Mouse (Mus musculus): Measurements from ENCODE around the gene Tysnd1. TPM values are rescaled to one million over a fixed set of nuclear protein-coding genes. Genes with fewer than 3 reads are reported as not detected.

Gene Tysnd1
- polyA plus RNA-seq, 2 experiments, result 14.2 to 16.2 TPM

DNA sequence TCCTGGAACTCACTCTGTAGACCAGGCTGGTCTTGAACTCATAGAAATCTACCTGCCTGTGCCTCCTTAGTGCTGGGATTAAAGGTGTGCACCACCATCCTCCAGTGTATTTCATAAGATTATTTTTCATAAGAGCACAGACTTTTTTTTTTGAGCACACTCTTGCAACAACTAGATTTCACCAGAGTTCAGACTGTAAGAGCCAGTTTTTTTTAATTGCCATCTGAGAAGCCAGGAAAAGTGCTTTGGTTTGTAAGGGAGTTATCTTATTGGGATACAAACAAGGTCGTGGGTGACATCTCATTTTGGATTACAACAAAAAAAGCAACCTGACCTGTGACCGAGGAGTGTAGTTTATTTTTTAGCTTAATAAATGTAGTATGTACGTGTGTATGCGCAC lies 41.2 kb upstream of the Tysnd1 start:
- H3K4me3 ChIP-seq (ENCODE audit: insufficient read depth in 1 of 2, low read depth in 2 of 2, low read length in 2 of 2), result no peak overlapping the region
- H3K27me3 ChIP-seq (ENCODE audit: control insufficient read depth, insufficient read depth, low read length), result no peaks in the 10 kb centered on the region
- DNase-seq (ENCODE audit: low read depth in 3 of 3, low spot score in 3 of 3), result no peak
- WGBS (ENCODE audit: insufficient replicate concordance), result 71% methylated on average over 4 of the region's 4 CpGs
- no peak overlapping the region for H3K9ac ChIP-seq (replicated peaks)
- no peak for ATAC-seq (ENCODE audit: insufficient read depth)
- H3K36me3 ChIP-seq (replicated peaks; ENCODE audit: control insufficient read depth, insufficient read depth, low read depth), result no peaks in the 10 kb centered on the region
- no peaks in the 10 kb centered on the region for H3K9me3 ChIP-seq (ENCODE audit: control insufficient read depth, low read length)
- no peak for TF ChIP-seq EP300 (IDR thresholded peaks at IDR 0.05; ENCODE audit: low read depth)
- no peak for TF ChIP-seq CTCF (IDR thresholded peaks at IDR 0.05; ENCODE audit: low read depth)
- H3K4me1 ChIP-seq (replicated peaks; ENCODE audit: control insufficient read depth in 2 of 2, insufficient read depth in 2 of 2, low read length in 1 of 2), result peaks cover 2 to 7% of the 10 kb centered on the region in 2 experiments; a peak in 2 of 4 replicates
- H3K4me2 ChIP-seq (ENCODE audit: low read depth), result no peak overlapping the region
- no peak overlapping the region for H3K27ac ChIP-seq

DNA sequence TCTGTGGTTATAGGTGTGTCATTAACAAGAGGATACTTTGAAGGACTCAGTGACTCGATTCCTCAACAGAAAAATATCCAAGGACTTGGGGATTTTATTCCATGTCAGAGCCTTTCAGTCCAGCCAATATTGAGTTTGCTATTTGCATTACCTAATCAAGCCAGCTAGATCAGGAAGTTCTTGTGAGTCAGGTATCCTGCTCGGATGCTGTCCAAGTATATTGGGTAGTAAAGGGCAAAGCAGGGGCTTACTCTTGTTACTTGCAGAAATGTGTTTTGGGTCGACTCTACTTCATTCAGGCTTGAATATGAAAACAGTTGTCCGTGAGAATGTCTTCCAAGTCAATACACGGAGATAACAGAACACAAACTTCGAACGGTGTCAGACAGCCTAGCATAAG lies 40.6 kb upstream of the Tysnd1 start:
- DNase-seq (ENCODE audit: low read depth in 3 of 3, low spot score in 3 of 3) (no peak), ATAC-seq (ENCODE audit: insufficient read depth) (no peak)
- Histone ChIP-seq H3K4me2 (ENCODE audit: low read depth) (no peak overlapping the region), H3K4me1 (replicated peaks; ENCODE audit: control insufficient read depth in 2 of 2, insufficient read depth in 2 of 2, low read length in 1 of 2) (0 out of 4 replicates have a peak, but pooled peaks cover 0 to 4% of the 10 kb centered on the region in 2 experiments), H3K4me3 (ENCODE audit: insufficient read depth in 1 of 2, low read depth in 2 of 2, low read length in 2 of 2) (no peak overlapping the region), H3K27me3 (ENCODE audit: control insufficient read depth, insufficient read depth, low read length) (no peaks in the 10 kb centered on the region), H3K36me3 (replicated peaks; ENCODE audit: control insufficient read depth, insufficient read depth, low read depth) (no peaks in the 10 kb centered on the region), H3K9me3 (ENCODE audit: control insufficient read depth, low read length) (no peaks in the 10 kb centered on the region), H3K27ac (no peak overlapping the region), H3K9ac (replicated peaks) (no peak overlapping the region)
- WGBS (ENCODE audit: insufficient replicate concordance), result 70% methylated on average over 7 of the region's 7 CpGs
- TF ChIP-seq EP300 (IDR thresholded peaks at IDR 0.05; ENCODE audit: low read depth), result no peak
- TF ChIP-seq CTCF (IDR thresholded peaks at IDR 0.05; ENCODE audit: low read depth), result no peak

DNA sequence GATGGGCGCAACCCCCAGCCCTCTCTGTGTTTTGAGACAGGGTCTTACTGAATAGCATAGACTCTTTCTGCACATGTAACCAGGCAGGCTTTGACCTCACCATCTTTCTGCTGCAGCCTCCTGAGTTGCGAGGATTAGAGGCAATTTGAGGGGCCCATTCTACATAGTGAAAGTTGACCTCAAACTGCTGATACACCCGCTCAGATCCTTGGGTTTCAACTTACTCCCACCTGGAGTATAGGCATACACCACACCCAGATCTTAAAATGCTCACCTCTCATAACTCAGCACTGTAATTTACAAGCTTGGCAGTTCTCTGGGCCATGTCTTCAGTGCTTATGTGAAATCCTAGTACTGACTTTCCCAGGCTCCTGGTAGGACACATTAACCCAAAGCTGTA lies 40.1 kb upstream of the Tysnd1 start:
- Histone ChIP-seq H3K36me3 (replicated peaks; ENCODE audit: control insufficient read depth, insufficient read depth, low read depth) (no peaks in the 10 kb centered on the region), H3K4me1 (replicated peaks; ENCODE audit: control insufficient read depth in 2 of 2, insufficient read depth in 2 of 2, low read length in 1 of 2) (0 out of 4 replicates have a peak, but pooled peaks cover 0 to 4% of the 10 kb centered on the region in 2 experiments), H3K27ac (no peak overlapping the region), H3K4me3 (ENCODE audit: insufficient read depth in 1 of 2, low read depth in 2 of 2, low read length in 2 of 2) (no peak overlapping the region), H3K4me2 (ENCODE audit: low read depth) (no peak overlapping the region), H3K9me3 (ENCODE audit: control insufficient read depth, low read length) (no peaks in the 10 kb centered on the region), H3K9ac (replicated peaks) (no peak overlapping the region), H3K27me3 (ENCODE audit: control insufficient read depth, insufficient read depth, low read length) (no peaks in the 10 kb centered on the region)
- no peak for ATAC-seq (ENCODE audit: insufficient read depth)
- WGBS (ENCODE audit: insufficient replicate concordance), result 71% methylated on average over 3 of the region's 3 CpGs
- no peak for DNase-seq (ENCODE audit: low read depth in 3 of 3, low spot score in 3 of 3)
- TF ChIP-seq CTCF (IDR thresholded peaks at IDR 0.05; ENCODE audit: low read depth) (no peak), EP300 (IDR thresholded peaks at IDR 0.05; ENCODE audit: low read depth) (no peak)

GRCm38 (mm10) chr10:61656928-61657882 lies 38.1 kb upstream of the Tysnd1 start:
- DNase-seq (ENCODE audit: low read depth in 3 of 3, low spot score in 3 of 3) (no peak), ATAC-seq (ENCODE audit: insufficient read depth) (no peak)
- 78% methylated on average over 18 of the region's 18 CpGs for whole genome bisulfite sequencing (ENCODE audit: insufficient replicate concordance)
- TF ChIP-seq CTCF (IDR thresholded peaks at IDR 0.05; ENCODE audit: low read depth) (peak; percentile 28; the same call in 1 of the 2 replicates), EP300 (IDR thresholded peaks at IDR 0.05; ENCODE audit: low read depth) (no peak)
- Histone ChIP-seq H3K9me3 (ENCODE audit: control insufficient read depth, low read length) (no peaks in the 10 kb centered on the region), H3K4me1 (replicated peaks; ENCODE audit: control insufficient read depth in 2 of 2, insufficient read depth in 2 of 2, low read length in 1 of 2) (no peaks in the 10 kb centered on the region), H3K9ac (replicated peaks) (no peak overlapping the region), H3K27ac (no peak overlapping the region), H3K27me3 (ENCODE audit: control insufficient read depth, insufficient read depth, low read length) (no peaks in the 10 kb centered on the region), H3K36me3 (replicated peaks; ENCODE audit: control insufficient read depth, insufficient read depth, low read depth) (peaks cover 4% of the 10 kb centered on the region), H3K4me3 (ENCODE audit: insufficient read depth in 1 of 2, low read depth in 2 of 2, low read length in 2 of 2) (no peak overlapping the region), H3K4me2 (ENCODE audit: low read depth) (no peak overlapping the region)

DNA sequence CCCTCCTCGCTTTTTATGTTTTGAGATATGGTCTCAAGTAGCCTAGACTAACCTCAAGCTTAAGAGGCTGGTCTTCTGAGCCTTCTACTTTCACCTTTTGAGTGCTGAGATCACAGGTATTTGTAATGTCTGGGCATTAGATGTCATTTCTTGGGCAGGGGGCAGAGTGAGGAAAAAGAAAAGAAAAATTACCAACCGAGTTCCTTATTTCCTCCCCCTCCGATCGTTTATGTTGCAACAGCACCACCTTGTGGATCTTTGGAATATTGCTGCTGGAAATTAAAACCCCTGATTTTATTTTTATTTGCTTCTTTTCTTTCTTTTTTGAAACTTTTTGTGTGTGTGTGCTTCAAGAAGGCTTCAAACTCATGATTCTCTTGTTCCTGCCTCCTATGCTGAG lies 37.3 kb upstream of the Tysnd1 start:
- 23% methylated on average over 4 of the region's 4 CpGs for WGBS (ENCODE audit: insufficient replicate concordance)
- TF ChIP-seq EP300 (IDR thresholded peaks at IDR 0.05; ENCODE audit: low read depth) (no peak), CTCF (IDR thresholded peaks at IDR 0.05; ENCODE audit: low read depth) (peak; percentile 74)
- H3K9ac ChIP-seq (replicated peaks), result no peak overlapping the region
- H3K27me3 ChIP-seq (ENCODE audit: control insufficient read depth, insufficient read depth, low read length), result no peaks in the 10 kb centered on the region
- no peaks in the 10 kb centered on the region for H3K9me3 ChIP-seq (ENCODE audit: control insufficient read depth, low read length)
- no peak for ATAC-seq (ENCODE audit: insufficient read depth)
- no peak overlapping the region for H3K4me2 ChIP-seq (ENCODE audit: low read depth)
- H3K27ac ChIP-seq, result no peak overlapping the region
- peaks cover 4% of the 10 kb centered on the region for H3K36me3 ChIP-seq (replicated peaks; ENCODE audit: control insufficient read depth, insufficient read depth, low read depth)
- no peaks in the 10 kb centered on the region for H3K4me1 ChIP-seq (replicated peaks; ENCODE audit: control insufficient read depth in 2 of 2, insufficient read depth in 2 of 2, low read length in 1 of 2)
- no peak for DNase-seq (ENCODE audit: low read depth in 3 of 3, low spot score in 3 of 3)
- no peak overlapping the region for H3K4me3 ChIP-seq (ENCODE audit: insufficient read depth in 1 of 2, low read depth in 2 of 2, low read length in 2 of 2)

Data from liver, embryonic 14.5 days (tissue).